Mouse (Mus musculus): ENCODE results near the gene Entpd1. TPM values are rescaled to one million over a fixed set of nuclear protein-coding genes. Genes with fewer than 3 reads are reported as not detected.
A peak's percentile ranks its signal among the peaks of the same experiment; 100 is the strongest.
"Not testable (repeated sequence)": the region's sequence is repeated elsewhere in the genome, so short reads cannot be mapped to it uniquely, and the experiment has no call there.

Gene Entpd1
- polyA plus RNA-seq, 1 experiment from 2014 or later = 8.9 TPM

GRCm38 (mm10) chr19:40588847-40589529 lies 23.2 kb upstream of the Entpd1 start:
- H3K27me3 ChIP-seq = no peaks in the 10 kb centered on the region
- H3K4me1 ChIP-seq (replicated peaks) = peaks cover 17% of the 10 kb centered on the region
- peak overlapping the region; percentile 50 for H3K9ac ChIP-seq
- H3K9me3 ChIP-seq (replicated peaks) = no peaks in the 10 kb centered on the region
- under 1% methylated on average over 18 of the region's 18 CpGs for WGBS
- ATAC-seq (replicated peaks; ENCODE audit: insufficient number of reproducible peaks, insufficient read depth, low FRiP score, low read depth) = peak; percentile 44; the same call in 1 of the 2 replicates
- peak overlapping the region; percentile 81 for H3K27ac ChIP-seq
- H3K4me3 ChIP-seq = peak overlapping the region; percentile 89
- H3K36me3 ChIP-seq = no peaks in the 10 kb centered on the region
- peak overlapping the region; percentile 89 for H3K4me2 ChIP-seq

GRCm38 (mm10) chr19:40589530-40589880 lies 22.7 kb upstream of the Entpd1 start:
- Histone ChIP-seq H3K27ac (peak overlapping the region; percentile 81), H3K9me3 (replicated peaks) (no peaks in the 10 kb centered on the region), H3K4me3 (peak overlapping the region; percentile 89), H3K4me2 (peak overlapping the region; percentile 89), H3K27me3 (no peaks in the 10 kb centered on the region), H3K36me3 (no peaks in the 10 kb centered on the region), H3K9ac (peak overlapping the region; percentile 50), H3K4me1 (replicated peaks) (peaks cover 17% of the 10 kb centered on the region)
- WGBS = under 1% methylated on average over 10 of the region's 10 CpGs
- no peak for ATAC-seq (replicated peaks; ENCODE audit: insufficient number of reproducible peaks, insufficient read depth, low FRiP score, low read depth)

- Histone ChIP-seq H3K4me2 (no peak overlapping the region), H3K27me3 (no peaks in the 10 kb centered on the region), H3K27ac (no peak overlapping the region), H3K36me3 (0 out of 2 replicates have a peak, but pooled peaks cover 5% of the 10 kb centered on the region), H3K4me3 (no peak overlapping the region), H3K4me1 (replicated peaks) (no peaks in the 10 kb centered on the region), H3K9ac (no peak overlapping the region), H3K9me3 (replicated peaks) (no peaks in the 10 kb centered on the region)
- 70% methylated on average over 3 of the region's 3 CpGs for WGBS
- ATAC-seq (replicated peaks; ENCODE audit: insufficient number of reproducible peaks, insufficient read depth, low FRiP score, low read depth) = no peak
Measured at GRCm38 (mm10) chr19:40595231-40595630, 16.9 kb upstream of the Entpd1 start.

GRCm38 (mm10) chr19:40595831-40596230 lies 16.3 kb upstream of the Entpd1 start:
- Histone ChIP-seq H3K27me3 (no peaks in the 10 kb centered on the region), H3K4me1 (replicated peaks) (no peaks in the 10 kb centered on the region), H3K27ac (0 out of 2 replicates have a peak overlapping the region, but pooled peaks have one; percentile 33), H3K36me3 (0 out of 2 replicates have a peak, but pooled peaks cover 5% of the 10 kb centered on the region), H3K9ac (no peak overlapping the region), H3K4me2 (no peak overlapping the region), H3K9me3 (replicated peaks) (no peaks in the 10 kb centered on the region), H3K4me3 (no peak overlapping the region)
- ATAC-seq (replicated peaks; ENCODE audit: insufficient number of reproducible peaks, insufficient read depth, low FRiP score, low read depth) = no peak
- 75% methylated on average over 8 of the region's 8 CpGs for WGBS

GRCm38 (mm10) chr19:40600846-40601245 lies 11.3 kb upstream of the Entpd1 start:
- ATAC-seq (replicated peaks; ENCODE audit: insufficient number of reproducible peaks, insufficient read depth, low FRiP score, low read depth); H3K4me3 ChIP-seq; H3K27ac ChIP-seq; H3K4me2 ChIP-seq; H3K9me3 ChIP-seq (replicated peaks); H3K27me3 ChIP-seq; H3K9ac ChIP-seq; H3K4me1 ChIP-seq (replicated peaks): not testable (repeated sequence)
- WGBS = 90% methylated on average over 5 of the region's 5 CpGs
- H3K36me3 ChIP-seq = peaks cover 22% of the 10 kb centered on the region; the same call in 1 of the 2 replicates

- Histone ChIP-seq H3K4me2 (no peak overlapping the region), H3K4me3 (no peak overlapping the region), H3K4me1 (replicated peaks) (no peaks in the 10 kb centered on the region), H3K9me3 (replicated peaks) (no peaks in the 10 kb centered on the region), H3K36me3 (peaks cover 26% of the 10 kb centered on the region; the same call in 1 of the 2 replicates), H3K27me3 (no peaks in the 10 kb centered on the region), H3K27ac (no peak overlapping the region), H3K9ac (no peak overlapping the region)
- 81% methylated on average over 3 of the region's 3 CpGs for WGBS
- no peak for ATAC-seq (replicated peaks; ENCODE audit: insufficient number of reproducible peaks, insufficient read depth, low FRiP score, low read depth)
Measured at GRCm38 (mm10) chr19:40601870-40602269, 10.3 kb upstream of the Entpd1 start.

- H3K4me3 ChIP-seq = no peak overlapping the region
- no peak overlapping the region for H3K4me2 ChIP-seq
- no peak overlapping the region for H3K27ac ChIP-seq
- H3K9me3 ChIP-seq (replicated peaks) = no peaks in the 10 kb centered on the region
- peaks cover 52% of the 10 kb centered on the region for H3K36me3 ChIP-seq
- no peaks in the 10 kb centered on the region for H3K4me1 ChIP-seq (replicated peaks)
- 87% methylated on average over 9 of the region's 9 CpGs for WGBS
- H3K9ac ChIP-seq = no peak overlapping the region
- no peaks in the 10 kb centered on the region for H3K27me3 ChIP-seq
- no peak for ATAC-seq (replicated peaks; ENCODE audit: insufficient number of reproducible peaks, insufficient read depth, low FRiP score, low read depth)
Measured at GRCm38 (mm10) chr19:40605189-40605588, 7.0 kb upstream of the Entpd1 start.

- 67% methylated on average over 6 of the region's 6 CpGs for WGBS
- H3K9me3 ChIP-seq (replicated peaks) = no peaks in the 10 kb centered on the region
- H3K4me2 ChIP-seq = no peak overlapping the region
- no peak overlapping the region for H3K27ac ChIP-seq
- ATAC-seq (replicated peaks; ENCODE audit: insufficient number of reproducible peaks, insufficient read depth, low FRiP score, low read depth) = no peak
- peaks cover 11% of the 10 kb centered on the region for H3K4me1 ChIP-seq (replicated peaks)
- H3K27me3 ChIP-seq = no peaks in the 10 kb centered on the region
- no peak overlapping the region for H3K9ac ChIP-seq
- H3K36me3 ChIP-seq = peaks cover 52% of the 10 kb centered on the region
- H3K4me3 ChIP-seq = no peak overlapping the region
Measured at GRCm38 (mm10) chr19:40607676-40608075, 4.5 kb upstream of the Entpd1 start.

GRCm38 (mm10) chr19:40614811-40615210 lies 2.6 kb downstream of the Entpd1 start:
- no peaks in the 10 kb centered on the region for H3K36me3 ChIP-seq
- no peak for ATAC-seq (replicated peaks; ENCODE audit: insufficient number of reproducible peaks, insufficient read depth, low FRiP score, low read depth)

GRCm38 (mm10) chr19:40616021-40616420 lies 3.9 kb downstream of the Entpd1 start:
- Histone ChIP-seq H3K27me3 (no peaks in the 10 kb centered on the region), H3K4me1 (replicated peaks) (peaks cover 9% of the 10 kb centered on the region), H3K36me3 (no peaks in the 10 kb centered on the region), H3K4me3 (no peak overlapping the region), H3K9me3 (replicated peaks) (no peaks in the 10 kb centered on the region), H3K27ac (no peak overlapping the region), H3K9ac (no peak overlapping the region), H3K4me2 (no peak overlapping the region)
- ATAC-seq (replicated peaks; ENCODE audit: insufficient number of reproducible peaks, insufficient read depth, low FRiP score, low read depth) = no peak
- WGBS = 85% methylated on average over 7 of the region's 7 CpGs

More at GRCm38 (mm10) chr19:40614811-40615210, 2.6 kb downstream of the Entpd1 start:
- Histone ChIP-seq H3K9ac (no peak overlapping the region), H3K4me1 (replicated peaks) (peaks cover 11% of the 10 kb centered on the region), H3K27me3 (no peaks in the 10 kb centered on the region), H3K9me3 (replicated peaks) (no peaks in the 10 kb centered on the region), H3K4me2 (no peak overlapping the region), H3K4me3 (no peak overlapping the region), H3K27ac (no peak overlapping the region)
- WGBS = 61% methylated on average over 7 of the region's 7 CpGs

GRCm38 (mm10) chr19:40621616-40622015 lies 9.4 kb downstream of the Entpd1 start:
- ATAC-seq (replicated peaks; ENCODE audit: insufficient number of reproducible peaks, insufficient read depth, low FRiP score, low read depth); H3K4me1 ChIP-seq (replicated peaks); H3K27me3 ChIP-seq; H3K9me3 ChIP-seq (replicated peaks); H3K36me3 ChIP-seq; H3K4me2 ChIP-seq; H3K4me3 ChIP-seq; H3K27ac ChIP-seq; H3K9ac ChIP-seq: not testable (repeated sequence)
- 37% methylated on average over 17 of the region's 26 CpGs for WGBS

GRCm38 (mm10) chr19:40625935-40626334 lies 13.8 kb downstream of the Entpd1 start:
- H3K27me3 ChIP-seq = no peaks in the 10 kb centered on the region
- H3K9me3 ChIP-seq (replicated peaks) = no peaks in the 10 kb centered on the region
- 38% methylated on average over 12 of the region's 12 CpGs for WGBS
- no peak overlapping the region for H3K27ac ChIP-seq
- no peak for ATAC-seq (replicated peaks; ENCODE audit: insufficient number of reproducible peaks, insufficient read depth, low FRiP score, low read depth)
- H3K36me3 ChIP-seq = no peaks in the 10 kb centered on the region
- H3K4me3 ChIP-seq = no peak overlapping the region
- no peak overlapping the region for H3K9ac ChIP-seq
- H3K4me1 ChIP-seq (replicated peaks) = no peaks in the 10 kb centered on the region
- no peak overlapping the region for H3K4me2 ChIP-seq

All from heart, embryonic 15.5 days (tissue).